Mouse (Mus musculus) frontal cortex, postnatal 36 days (tissue): ENCODE data around the gene Llgl2.
"Not testable (repeated sequence)": the region's sequence is repeated elsewhere in the genome, so short reads cannot be mapped to it uniquely, and the experiment has no call there.

ENCODE experiments used
- DNase-seq, 2 experiments: peaks; one replicate each; pipeline ENCODE4 v3.0.0; 2022; ENCODE audit warnings: low spot score in 2 of 2

The Llgl2 gene

GRCm38 (mm10) chr11:115836656-115837395, 13.0 kb downstream of the Llgl2 start:
- no peak for DNase-seq

- DNase-seq, result no peak
These were observed 13.9 kb downstream of the Llgl2 start for GRCm38 (mm10) chr11:115837606-115838345.

- no peak for DNase-seq
These were observed 15.1 kb downstream of the Llgl2 start for GRCm38 (mm10) chr11:115838895-115839311.

- DNase-seq, result no peak
These were observed 15.9 kb downstream of the Llgl2 start for GRCm38 (mm10) chr11:115839732-115840131.

- no peak for DNase-seq
These were observed 17.2 kb downstream of the Llgl2 start for GRCm38 (mm10) chr11:115841044-115841443.

- no peak for DNase-seq
These were observed 18.2 kb downstream of the Llgl2 start for GRCm38 (mm10) chr11:115841961-115842550.

- DNase-seq, result no peak
These were observed 19.5 kb downstream of the Llgl2 start for GRCm38 (mm10) chr11:115843141-115843890.

GRCm38 (mm10) chr11:115843891-115844239, 20.0 kb downstream of the Llgl2 start:
- no peak for DNase-seq

GRCm38 (mm10) chr11:115844240-115844639, 20.4 kb downstream of the Llgl2 start:
- DNase-seq, result no peak

GRCm38 (mm10) chr11:115845819-115846218, 22.0 kb downstream of the Llgl2 start:
- no peak for DNase-seq

- DNase-seq, result peak; percentile 16 to 19
These were observed 30.8 kb downstream of the Llgl2 start for GRCm38 (mm10) chr11:115854674-115855073.

- not testable (repeated sequence) for DNase-seq
These were observed 33.3 kb downstream of the Llgl2 start for GRCm38 (mm10) chr11:115857146-115857545.

GRCm38 (mm10) chr11:115857936-115858335, 34.1 kb downstream of the Llgl2 start:
- no peak for DNase-seq

GRCm38 (mm10) chr11:115858354-115858753, 34.5 kb downstream of the Llgl2 start, which contains the start of gene Myo15b:
Gene Myo15b (plus strand): TSS chr11:115858406.
- DNase-seq, result no peak

GRCm38 (mm10) chr11:115859143-115859945, 35.5 kb downstream of the Llgl2 start:
- DNase-seq, result peak; percentile 51 to 52

- DNase-seq, result no peak
These were observed 40.0 kb downstream of the Llgl2 start for GRCm38 (mm10) chr11:115863895-115864294.

- no peak for DNase-seq
These were observed 45.5 kb downstream of the Llgl2 start for GRCm38 (mm10) chr11:115869393-115869792.

GRCm38 (mm10) chr11:115872437-115872836, 48.6 kb downstream of the Llgl2 start:
- no peak for DNase-seq

- no peak for DNase-seq
These were observed 52.1 kb downstream of the Llgl2 start for GRCm38 (mm10) chr11:115875935-115876334.

- no peak for DNase-seq
These were observed 52.6 kb downstream of the Llgl2 start for GRCm38 (mm10) chr11:115876438-115876837.

GRCm38 (mm10) chr11:115877174-115877755, 53.4 kb downstream of the Llgl2 start:
- DNase-seq, result no peak
